Mouse (Mus musculus) monocyte, adult 5-6 weeks (primary cell): ENCODE results near the gene Papln. TPM values are rescaled to one million over a fixed set of nuclear protein-coding genes. Genes with fewer than 3 reads are reported as not detected.

ENCODE experiments used
- ATAC-seq: fragments of 153-309, 156-312 bp; replicated peaks from 2 replicates; pipeline ENCODE4 v1.8.0; 2017; ENCODE audit warnings: mild to moderate bottlenecking; ENCODE audit not compliant: low TSS enrichment, insufficient number of reproducible peaks, severe bottlenecking, poor library complexity, low FRiP score
- total RNA-seq: library from RNA; stranded (forward); fragments of 200-1000, 200-491, 200-594 nt; gene quantifications from 3 replicates; pipeline ENCODE4 v1.2.3, GENCODE M21; 2017

Gene Papln
- total RNA-seq, 1 experiment from 2014 or later = not detected

- ATAC-seq = no peak; the same call in 1 of the 2 replicates
Observed at GRCm38 (mm10) chr12:83795586-83795985, 32.2 kb downstream of the Papln start.

DNA sequence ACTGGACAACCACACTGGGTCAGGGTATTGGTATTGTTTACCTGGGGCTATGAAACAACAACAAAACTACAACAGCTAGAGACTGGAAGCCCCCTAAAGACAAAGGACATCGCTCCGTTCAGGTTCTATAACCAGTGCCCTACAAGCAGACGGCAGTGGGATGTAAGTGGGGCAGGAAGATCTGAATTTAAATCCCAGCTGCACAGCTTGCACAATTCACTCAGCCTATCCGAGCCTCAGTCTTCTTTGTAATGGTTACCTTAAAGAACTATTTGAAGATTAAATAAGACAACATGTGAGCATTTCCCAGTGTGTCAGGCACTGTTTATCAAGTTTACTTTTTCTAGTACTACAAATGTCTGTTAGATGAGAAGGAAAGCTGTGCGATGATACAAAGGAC, 34.9 kb downstream of the Papln start:
- ATAC-seq = no peak

- ATAC-seq = no peak
Observed at GRCm38 (mm10) chr12:83800943-83801342, 37.5 kb downstream of the Papln start.

DNA sequence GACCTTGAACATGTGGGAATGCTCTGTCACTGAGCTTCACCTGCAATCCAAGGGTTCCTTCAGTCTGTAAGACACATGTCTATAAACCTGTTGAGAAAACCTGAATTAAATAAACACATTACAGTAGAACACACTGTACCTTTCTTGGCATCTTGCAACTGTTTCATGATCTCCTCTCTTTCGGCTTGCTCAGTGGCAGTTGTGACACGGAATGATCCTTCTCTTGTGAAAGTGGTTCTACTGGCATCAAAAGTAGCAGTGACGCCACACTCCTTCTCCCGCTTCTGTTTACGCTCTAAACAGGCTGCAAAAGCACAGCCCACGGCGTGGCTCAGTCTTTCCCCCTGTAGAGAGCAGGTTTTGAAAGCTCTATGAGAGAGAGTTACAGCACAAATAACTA, 40.2 kb downstream of the Papln start:
- ATAC-seq = no peak

GRCm38 (mm10) chr12:83811901-83812300, 48.5 kb downstream of the Papln start:
- no peak for ATAC-seq

GRCm38 (mm10) chr12:83816616-83817015, 53.2 kb downstream of the Papln start:
- no peak for ATAC-seq

DNA sequence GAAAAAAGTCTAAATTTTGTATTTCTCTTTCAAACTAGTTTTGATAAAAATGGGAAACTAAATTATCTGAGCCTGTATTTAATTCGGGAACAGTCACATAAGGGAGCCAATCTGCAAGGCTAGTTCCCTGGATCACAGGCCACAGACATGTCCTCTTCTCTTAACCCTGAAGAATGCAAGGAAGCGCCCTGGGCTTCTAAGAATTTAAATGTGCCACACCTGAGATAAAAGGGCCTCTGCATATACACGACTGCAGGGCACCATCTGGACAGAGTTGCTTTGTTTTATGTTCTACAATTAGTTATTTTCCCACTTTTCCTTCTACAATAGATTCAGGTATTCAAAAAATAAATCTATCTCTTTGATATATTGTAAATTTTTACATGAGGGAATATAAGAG, 67.0 kb downstream of the Papln start:
- ATAC-seq = no peak

- ATAC-seq = no peak
Observed at GRCm38 (mm10) chr12:83833979-83834378, 70.5 kb downstream of the Papln start.

- ATAC-seq = no peak
Observed at GRCm38 (mm10) chr12:83841409-83842190, 78.2 kb downstream of the Papln start.

Other genes starting within 250 kb of the Papln start
- gene Dcaf4, start 243.2 kb upstream of the Papln start, total RNA-seq = 6.4 to 14.1 TPM (median 10.5 TPM) in 3 replicates
- 15.9 to 24.5 TPM (median 19.2 TPM) in 3 replicates for gene Zfyve1, start 166.4 kb upstream of the Papln start, total RNA-seq
- gene Rbm25, start 132.4 kb upstream of the Papln start, total RNA-seq = 239 to 354 TPM (median 242 TPM) in 3 replicates
- gene Psen1, start 75.5 kb upstream of the Papln start, total RNA-seq = 79.8 to 104 TPM (median 85.8 TPM) in 3 replicates
- 21.1 to 36.1 TPM (median 30.5 TPM) in 3 replicates for gene Numb, start 158.3 kb downstream of the Papln start, total RNA-seq
- gene Riox1, start 187.0 kb downstream of the Papln start, total RNA-seq = 5.4 to 10.9 TPM (median 7.5 TPM) in 3 replicates
- not detected in 3 replicates for gene Heatr4, start 221.2 kb downstream of the Papln start, total RNA-seq
- gene Acot2, start 224.2 kb downstream of the Papln start, total RNA-seq = 15.4 to 18.4 TPM (median 16.3 TPM) in 3 replicates
- not detected in 3 replicates for gene Acot1, start 245.9 kb downstream of the Papln start, total RNA-seq